Mouse (Mus musculus): Measurements from ENCODE around the gene Gm49369.

Gene Gm49369

DNA sequence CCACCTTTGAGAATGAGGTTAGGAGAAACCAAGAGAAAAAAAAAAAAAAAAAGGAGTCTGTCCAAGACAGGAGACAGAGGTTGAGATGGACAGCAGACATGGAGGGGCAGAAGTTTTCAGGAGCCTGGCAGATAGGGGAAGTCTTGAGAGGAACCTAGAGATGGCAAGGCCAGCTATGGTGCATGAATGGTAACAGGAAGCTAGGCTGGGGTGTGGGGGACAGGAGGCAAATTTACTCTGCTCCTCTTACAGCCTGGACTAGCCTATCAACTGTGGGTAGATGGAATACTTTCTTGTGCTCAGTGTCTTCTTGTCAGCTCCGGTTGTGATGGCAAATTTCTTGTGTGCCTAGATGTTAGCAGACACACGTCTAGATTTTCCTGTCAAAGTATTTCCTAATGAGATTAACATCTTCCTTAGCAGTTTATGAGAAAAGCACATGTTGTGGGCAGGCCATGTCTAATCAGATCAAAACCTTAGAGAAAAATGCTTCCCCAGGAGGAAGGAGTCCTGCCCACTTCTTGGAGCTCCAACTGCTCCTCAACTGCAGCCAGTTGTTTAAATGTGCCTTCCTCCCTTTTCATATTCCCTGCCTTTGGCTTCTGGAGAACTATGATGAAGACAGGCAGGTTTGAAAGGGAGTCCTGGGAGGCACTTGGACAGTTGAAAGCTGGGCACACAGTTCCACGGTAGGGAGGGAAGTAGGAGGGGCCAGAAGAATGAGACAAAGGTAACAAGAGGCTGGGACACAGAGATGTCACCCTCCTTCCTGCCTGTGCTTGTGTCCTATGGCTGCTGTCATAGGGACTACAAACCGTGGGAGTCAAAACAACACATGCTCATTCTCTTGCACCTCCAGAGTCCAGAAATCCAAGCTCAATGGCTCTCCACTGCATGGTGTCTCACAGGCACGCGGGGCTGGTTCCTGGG is 12.1 kb upstream of the Gm49369 start:
- DNase-seq (ENCODE audit: low read depth): no peak

DNA sequence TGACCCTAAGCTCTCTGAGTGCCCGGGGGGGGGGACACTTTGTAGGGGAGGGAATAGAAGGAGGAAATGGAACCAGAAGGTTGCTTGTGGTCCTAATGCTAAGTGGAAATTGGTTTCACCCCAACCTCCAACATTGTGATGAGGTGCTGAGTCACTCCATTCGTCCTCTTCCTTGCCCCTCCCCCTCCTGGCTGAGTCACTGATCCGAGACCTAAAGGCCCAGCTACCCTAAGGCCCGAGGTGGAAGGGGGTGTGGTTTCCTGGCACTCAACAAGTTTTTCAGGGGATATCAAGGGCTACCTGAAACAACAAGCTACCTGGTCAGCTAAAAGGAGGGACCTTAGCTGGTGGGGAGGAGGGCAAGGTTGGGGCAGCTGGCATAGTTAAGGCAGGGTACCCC is 10.7 kb upstream of the Gm49369 start:
- no peak for DNase-seq (ENCODE audit: low read depth)

DNA sequence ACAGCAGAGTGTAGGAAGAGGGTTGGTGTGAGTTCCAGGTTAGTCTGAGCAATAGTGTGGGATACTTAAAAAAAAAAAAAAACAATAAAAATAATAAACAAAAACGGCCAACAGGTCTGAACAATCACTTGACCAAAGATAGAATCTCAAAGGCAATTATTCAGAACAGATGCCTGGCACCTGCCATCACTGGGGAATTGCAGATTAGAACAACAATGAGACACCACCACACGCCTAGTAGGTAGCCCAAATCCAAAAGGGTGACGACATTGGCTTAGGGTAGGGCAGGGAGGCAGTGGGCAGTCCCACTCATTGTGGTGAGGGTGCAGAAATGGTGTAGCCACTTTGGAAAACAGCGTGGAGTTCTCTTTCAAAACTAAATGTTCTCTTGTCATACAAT is 9.1 kb upstream of the Gm49369 start:
- no peak for DNase-seq (ENCODE audit: low read depth)

DNA sequence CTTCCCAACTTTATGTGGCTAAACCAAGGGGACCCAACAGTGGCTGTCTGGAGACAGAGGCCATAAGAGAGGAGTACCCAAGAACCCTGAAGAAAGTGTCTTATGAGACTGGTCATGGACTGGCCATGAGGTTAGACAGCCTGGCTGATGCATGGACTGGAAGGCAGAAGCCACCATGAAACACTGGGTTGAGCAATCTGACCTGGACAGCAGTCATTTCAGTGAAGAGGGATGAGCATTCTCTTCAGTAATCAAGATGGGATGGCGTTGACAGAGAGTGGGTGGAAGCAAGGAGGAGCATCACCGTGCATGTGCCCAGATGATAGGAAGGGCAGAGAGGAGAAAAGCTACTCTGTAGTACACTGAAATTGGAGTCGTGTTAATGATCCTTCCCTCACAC is 8.6 kb upstream of the Gm49369 start:
- no peak for DNase-seq (ENCODE audit: low read depth)

DNA sequence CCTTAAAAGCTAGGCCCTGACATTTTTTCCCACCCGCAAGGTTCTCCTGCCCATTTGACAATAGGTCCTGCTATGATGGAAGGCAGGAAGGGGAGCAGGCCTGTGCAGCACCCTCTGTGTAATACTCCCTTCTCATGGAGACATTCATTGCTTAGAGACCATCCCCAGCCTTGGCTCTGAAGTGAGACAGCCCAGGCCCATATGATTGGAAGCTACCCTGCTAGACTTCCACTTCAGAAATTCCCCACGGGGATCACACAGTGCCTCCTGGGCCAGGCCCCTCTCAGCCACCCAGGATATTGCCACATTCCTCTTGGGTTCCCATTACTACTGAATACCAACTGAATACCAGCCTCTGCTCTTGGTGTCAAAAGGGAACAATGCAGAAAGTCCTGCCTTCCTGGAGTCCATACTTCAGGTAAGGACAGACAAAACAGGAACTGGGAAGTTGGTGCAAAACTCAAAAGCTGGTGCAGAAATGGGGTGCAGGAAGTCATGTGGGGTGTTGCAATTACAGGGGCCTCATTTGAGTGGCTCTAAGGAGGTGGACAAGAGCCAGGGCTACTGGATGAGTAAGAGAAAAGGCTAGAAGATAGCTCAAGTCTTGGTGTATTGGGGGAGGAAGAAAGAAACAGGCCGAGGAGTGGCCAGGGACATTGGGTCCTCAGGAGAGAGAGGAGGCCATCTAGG is 7.6 kb upstream of the Gm49369 start:
- no peak for DNase-seq (ENCODE audit: low read depth)

DNA sequence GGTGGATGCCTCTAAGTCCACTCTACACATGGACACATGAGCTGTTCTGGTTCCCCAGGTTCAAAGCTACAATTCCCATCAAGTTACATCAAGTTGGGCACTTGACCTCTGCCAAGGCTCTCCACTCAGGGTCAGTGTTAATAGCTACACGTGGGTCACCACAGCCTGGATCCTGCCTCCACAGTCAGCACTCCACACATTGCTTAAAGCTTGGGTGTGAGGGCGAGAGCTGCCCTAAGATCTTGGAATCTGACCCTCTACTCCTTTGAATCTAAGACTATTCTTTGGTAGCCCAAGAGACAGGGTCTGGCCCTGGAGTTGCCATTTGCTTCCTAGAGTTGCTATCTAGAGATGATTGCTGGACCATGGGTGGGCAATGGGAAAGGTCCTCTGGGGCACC is 6.3 kb upstream of the Gm49369 start:
- DNase-seq (ENCODE audit: low read depth): no peak

DNA sequence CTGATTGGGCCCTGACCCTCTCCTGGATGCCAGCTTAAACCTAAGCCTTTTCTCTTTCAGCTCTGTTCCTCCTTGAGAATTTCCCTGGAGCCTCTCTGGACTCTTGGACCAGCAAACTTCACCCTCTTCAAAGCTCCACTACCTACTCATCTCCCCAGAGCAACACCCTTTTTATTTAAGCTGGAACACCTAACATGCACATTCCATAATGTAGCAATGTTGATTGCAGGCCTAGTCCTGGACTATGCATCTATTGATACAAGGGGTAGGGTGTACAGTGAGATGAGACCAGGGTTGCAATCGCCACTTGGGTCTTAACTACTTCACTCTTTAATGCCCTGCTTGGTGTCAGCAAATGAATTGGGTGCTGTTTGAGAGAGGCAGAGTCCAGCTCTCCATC is 5.7 kb upstream of the Gm49369 start:
- no peak for DNase-seq (ENCODE audit: low read depth)

DNA sequence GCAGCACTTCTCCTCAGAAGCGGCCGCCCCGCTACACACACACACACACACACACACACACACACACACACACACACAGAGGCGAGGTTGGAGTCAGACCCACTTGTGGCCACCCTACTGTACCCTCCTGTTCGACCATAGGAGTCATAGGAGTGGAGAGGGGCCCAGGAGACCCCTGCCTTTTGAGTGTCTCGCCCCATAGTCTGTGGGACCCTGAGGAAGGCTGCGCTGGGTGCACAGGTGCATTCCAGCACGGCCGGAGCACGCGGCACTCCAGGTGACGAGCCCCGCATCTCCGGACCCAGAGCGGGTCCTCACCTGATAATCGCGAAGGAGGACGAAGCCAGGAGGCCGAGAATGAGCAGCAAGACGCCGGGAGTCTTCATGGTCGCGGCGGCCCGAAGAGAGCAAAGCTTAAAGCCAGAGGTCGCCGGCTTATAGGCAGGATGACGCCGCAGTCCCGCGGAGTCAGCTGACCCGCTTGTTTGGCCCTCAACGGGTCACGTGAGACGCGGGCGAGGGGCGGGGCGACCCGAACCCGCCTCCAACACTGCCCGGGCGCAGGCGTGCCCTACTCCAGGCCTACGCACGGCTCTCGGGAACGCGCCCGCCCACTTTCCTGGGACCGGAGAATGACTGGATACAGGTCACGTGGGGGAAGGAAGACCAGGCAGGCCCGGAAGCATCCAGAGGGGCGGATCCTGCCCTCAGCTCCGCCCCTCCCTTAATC is 5.1 kb upstream of the Gm49369 start, which contains the start of gene Ctsd:
Gene Ctsd, minus strand, starts transcription at position 620 of the 730 bp plus-strand sequence.
- DNase-seq (ENCODE audit: low read depth): peak; percentile 97

DNA sequence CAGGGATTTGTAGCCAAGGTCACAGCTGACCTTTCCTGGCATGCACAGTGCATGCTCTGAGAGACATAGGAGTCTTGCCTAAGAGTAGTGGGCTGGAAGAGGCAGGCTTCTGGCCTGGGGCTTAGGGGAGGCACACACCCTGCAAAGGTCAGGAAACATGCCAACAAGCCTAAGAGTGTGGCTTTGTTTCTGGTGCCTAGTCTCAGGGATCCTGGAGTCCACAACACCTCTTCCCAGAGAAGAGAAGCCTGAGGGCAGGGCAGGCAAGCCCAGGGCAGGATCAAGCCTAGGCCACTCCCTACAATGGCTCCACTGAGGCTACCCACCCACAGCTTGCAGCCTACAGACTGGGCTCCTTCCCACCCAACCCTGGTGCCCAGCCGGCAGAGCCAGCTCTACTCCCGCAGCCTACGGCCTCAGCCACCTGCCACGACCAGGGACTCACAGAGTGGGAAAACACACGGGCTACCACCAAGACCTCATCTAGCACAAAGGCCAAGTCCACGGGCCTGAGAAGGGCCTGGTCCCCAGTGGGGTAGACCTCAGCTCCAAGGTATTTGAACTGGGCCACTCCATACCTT is 4.2 kb upstream of the Gm49369 start:
- peak; percentile 48 for DNase-seq (ENCODE audit: low read depth)

DNA sequence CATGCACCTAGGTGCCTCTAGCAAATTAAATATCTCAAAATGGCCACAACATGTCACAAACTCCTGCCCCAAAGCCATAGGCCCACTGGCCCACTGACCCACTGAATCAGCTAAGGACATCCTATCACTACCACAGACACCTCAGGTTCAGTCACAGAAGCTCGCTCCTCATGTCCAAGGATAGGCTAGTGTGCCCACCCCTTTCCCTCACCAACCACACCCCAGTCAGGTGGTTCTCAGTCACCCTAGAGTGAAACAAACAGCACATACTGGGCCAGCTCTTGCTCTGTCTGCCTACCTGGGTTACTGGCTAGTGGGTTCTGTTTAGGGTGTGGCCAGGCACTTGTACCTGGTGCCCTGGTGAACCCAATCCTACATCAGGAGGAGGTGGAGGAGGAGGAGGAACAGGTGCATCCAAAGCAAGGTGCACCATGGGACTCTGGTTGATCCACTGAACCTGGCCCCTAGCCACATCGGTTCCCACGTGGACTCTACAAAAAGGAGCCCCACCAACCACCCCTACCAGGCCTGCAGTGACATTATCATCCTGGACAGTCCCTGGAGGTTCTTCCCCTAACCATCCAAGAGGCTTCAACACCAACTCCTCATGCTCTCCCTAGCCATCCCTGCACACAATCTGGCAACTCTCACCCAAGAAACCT is 3.4 kb upstream of the Gm49369 start:
- no peak for DNase-seq (ENCODE audit: low read depth)

DNA sequence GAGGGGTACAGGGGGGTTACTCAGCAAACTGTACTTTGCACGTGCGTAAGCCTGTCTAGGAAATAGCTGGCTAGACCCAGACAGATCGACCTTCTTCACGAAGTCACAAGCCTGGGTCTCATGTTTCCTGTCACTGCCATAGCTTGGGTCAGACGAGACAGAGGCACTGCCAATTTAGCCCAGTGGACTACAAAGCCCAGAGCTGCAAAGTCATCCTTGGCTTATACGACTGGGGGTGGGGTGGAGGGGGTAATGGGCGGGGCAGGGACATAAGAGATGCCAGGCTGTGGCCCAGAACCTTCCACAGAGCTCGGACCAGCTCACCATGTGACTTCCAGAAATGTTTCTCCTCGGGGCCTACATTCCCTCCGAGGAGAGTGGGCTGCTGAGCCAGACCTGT is 1.8 kb upstream of the Gm49369 start:
- DNase-seq (ENCODE audit: low read depth): no peak

DNA sequence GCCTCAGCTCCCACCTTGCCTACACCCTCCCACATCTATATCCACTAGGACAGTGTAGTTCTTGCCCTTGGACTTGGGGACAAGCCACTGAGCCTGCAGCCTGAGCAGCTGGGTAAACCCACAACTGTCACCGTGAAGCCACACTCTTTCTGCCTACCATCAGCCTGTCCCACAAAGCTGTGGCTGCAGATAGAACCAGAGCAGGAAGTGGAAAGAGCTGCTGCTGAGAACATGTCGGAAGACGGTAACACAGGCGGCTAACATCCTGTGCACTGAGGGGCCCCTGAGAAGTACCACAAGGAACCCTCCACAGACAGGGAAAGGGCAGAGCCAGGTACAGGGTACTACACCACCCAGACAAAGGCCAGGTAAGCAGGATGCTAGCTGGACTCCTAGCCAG is 1.3 kb downstream of the Gm49369 start:
- DNase-seq (ENCODE audit: low read depth): no peak

DNA sequence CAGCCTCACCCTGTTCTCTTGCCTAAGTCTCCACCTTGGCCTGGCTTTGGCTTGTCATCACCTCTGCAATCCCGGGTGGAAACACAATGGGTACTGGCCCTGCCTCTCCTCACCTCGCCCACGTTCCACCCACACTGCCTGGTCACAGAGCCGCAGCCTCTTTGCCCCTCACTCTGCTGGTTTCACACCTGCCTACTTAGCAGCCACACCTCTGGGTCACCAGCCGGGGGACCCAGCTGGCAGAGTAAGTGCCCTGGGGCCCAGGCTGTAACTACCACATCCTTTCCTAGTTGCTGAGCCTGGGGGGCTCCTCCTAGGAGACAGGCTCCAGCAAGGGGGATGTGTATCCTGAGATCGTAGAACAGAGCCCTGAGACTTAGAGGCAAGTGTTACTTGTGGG is 3.3 kb downstream of the Gm49369 start:
- DNase-seq (ENCODE audit: low read depth): no peak

DNA sequence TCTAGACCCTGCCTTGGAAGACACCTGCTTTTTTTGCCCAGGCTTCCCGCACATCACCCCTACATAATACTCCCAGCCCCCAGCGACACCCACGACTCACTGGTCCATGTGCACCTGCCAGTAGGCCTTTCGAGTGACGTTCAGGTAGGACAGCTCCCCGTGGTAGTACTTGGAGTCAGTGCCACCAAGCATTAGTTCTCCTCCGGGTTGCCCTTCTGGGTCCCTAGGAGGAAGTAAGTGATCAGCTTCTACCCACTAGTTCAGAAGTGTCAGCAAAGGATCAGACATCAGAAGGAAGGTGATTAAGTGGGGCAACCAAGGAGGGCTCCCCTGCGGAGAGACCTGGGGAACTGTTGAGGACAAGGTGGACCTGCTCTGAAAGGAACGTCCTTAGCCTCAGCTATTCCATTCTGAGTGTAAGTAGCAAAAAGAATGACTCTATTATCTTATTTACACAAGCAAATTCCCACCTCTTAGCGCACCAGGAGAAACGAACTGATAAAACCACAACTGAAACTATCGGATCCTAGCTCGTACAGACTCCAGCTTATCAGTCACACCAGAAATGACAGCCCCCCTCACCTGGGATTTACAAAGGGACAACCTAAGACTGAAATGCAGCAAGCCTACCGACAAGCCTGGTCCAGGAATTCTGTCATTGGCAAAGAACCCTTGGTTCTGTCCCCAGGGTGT is 5.1 kb downstream of the Gm49369 start:
- DNase-seq (ENCODE audit: low read depth): no peak

DNA sequence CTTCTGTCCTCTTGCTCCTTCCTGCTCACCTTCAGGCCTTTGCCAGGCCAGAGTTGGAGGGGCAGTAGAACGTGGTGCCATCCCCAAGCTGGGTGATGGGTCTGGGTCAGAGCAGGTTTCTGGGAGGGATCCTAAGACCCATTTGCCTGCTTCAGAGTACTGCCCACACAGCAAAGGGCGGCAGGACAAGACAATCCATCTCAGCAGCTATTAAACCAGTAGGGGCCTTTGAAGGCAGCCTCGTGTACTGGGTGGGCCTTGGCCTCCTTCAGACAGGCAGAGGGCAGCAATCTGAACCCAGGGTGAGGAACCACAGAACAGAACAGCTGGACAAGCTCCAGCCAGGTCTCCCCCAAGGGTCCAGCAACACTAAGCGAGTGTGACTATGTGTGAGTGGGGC is 6.4 kb downstream of the Gm49369 start:
- DNase-seq (ENCODE audit: low read depth): no peak

DNA sequence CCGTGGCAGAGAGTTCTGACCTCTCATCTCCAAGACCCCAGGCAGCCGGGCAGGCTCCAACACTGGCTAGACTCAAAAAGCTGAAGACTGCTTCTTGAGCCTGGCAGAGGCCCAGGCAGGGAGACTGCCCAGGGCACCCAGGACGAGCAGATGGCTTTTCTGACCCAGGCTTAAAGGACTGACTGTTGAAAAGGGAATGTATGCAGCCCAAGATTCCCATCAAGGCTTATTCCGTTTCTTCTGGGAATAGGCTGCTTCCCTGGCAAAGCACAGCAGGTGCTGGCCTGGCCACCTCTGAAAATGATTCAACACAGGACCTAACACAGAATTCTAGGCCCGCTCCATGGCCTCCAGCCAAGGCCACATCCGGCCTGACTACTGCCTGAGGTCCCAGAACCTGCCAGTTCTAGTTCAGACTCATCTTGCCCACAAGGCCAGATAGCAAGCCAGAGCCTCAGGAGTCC is 7.2 kb downstream of the Gm49369 start:
- peak; percentile 95 for DNase-seq (ENCODE audit: low read depth)

DNA sequence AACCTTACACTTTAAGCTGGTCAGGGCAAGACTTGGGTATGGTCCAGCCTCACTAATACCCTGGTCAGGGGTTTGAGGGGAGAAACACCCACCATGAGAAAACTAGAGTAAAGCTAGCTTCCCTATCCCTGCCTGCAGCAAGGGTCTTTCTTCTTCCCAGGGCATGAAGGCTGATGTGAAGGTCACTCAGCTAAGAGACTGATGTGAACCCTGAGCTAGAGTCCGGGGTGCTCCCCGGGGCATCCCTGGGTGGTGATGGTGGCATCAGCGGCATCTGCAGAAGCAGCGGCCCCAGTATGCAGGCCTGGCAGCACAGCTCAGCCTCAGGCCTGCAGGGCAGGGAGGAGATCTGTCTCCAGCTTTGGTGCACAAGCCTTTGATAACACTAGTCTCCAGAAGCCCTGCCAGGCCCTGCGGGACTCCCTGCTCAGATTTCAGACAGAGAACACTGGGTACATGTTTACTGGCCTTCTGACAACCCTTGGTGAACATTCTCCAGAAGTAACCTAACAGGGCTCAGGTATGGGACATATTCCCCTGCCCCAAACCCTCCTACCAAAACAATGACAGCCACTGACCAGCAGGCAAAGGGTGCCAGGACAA is 8.0 kb downstream of the Gm49369 start:
- DNase-seq (ENCODE audit: low read depth): no peak

DNA sequence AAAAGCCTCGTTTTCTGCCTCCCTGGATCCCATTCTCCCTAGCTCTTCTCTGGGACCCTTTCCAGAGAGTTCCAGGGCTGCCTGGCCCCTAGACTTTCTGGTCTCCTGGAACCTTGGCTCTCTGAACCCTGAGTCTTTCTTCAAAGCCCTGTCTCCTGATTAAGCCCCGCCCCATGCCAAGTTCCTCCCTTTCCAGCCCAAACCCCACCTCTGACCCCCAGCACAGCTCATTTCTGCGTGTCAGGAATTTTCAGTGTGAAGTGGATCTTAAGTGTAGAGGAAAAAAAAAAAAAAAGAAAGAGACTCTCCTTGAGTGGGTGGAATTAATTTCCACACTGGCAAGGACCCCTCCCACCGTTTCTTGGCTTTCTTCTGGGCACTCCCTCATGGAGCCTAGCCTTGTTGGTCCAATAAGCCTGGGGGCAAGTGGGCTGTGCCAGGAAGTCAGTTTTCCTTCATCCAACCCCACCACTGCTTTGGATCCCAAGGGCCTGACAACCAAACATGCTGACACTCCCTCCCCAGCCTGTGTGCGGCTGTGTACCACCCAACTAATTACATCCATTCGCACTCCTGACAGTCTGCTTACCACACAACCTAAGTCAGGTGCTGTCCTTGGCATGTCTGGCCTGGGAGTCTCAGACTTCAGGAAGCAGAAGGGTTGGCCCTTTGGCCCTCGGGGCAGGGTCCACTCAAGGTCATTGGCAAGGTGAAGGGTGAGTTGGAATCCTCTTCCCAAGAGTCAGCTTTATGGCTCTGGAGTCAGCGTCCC is 8.6 kb downstream of the Gm49369 start, which contains the start of gene Ifitm10:
Gene Ifitm10, minus strand, starts transcription at position 113 of the 772 bp plus-strand sequence.
- DNase-seq (ENCODE audit: low read depth): peak; percentile 94

DNA sequence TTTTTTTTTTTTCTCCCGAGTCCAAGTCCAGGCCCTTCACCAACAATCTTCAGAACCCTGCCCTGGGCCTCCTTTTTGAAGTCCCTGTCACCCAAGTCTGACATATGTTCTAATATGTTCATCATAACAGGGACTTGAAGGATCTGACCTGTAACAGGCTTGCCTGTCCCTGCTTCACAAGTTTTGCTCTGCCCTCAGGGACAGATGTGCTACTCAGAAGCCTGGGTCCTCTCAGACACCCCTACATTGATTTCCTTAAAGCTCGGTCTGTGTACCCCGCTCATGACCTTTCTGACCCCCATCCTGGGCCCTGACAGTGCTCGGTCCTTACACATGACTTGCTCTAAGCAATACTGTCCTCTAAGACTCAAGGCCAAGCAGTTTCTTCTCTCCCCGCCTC is 9.4 kb downstream of the Gm49369 start:
- DNase-seq (ENCODE audit: low read depth): no peak

All from fibroblast of lung, adult 2 months (primary cell).